Mouse (Mus musculus) urinary bladder, postnatal 10 days (tissue): ENCODE data around the gene Gusb.
"Not testable (repeated sequence)": the region's sequence is repeated elsewhere in the genome, so short reads cannot be mapped to it uniquely, and the experiment has no call there.

Experiments used
- DNase-seq: peaks from one replicate; pipeline ENCODE4 v3.0.0; 2022; ENCODE audit warnings: low spot score

Gene Gusb

DNA sequence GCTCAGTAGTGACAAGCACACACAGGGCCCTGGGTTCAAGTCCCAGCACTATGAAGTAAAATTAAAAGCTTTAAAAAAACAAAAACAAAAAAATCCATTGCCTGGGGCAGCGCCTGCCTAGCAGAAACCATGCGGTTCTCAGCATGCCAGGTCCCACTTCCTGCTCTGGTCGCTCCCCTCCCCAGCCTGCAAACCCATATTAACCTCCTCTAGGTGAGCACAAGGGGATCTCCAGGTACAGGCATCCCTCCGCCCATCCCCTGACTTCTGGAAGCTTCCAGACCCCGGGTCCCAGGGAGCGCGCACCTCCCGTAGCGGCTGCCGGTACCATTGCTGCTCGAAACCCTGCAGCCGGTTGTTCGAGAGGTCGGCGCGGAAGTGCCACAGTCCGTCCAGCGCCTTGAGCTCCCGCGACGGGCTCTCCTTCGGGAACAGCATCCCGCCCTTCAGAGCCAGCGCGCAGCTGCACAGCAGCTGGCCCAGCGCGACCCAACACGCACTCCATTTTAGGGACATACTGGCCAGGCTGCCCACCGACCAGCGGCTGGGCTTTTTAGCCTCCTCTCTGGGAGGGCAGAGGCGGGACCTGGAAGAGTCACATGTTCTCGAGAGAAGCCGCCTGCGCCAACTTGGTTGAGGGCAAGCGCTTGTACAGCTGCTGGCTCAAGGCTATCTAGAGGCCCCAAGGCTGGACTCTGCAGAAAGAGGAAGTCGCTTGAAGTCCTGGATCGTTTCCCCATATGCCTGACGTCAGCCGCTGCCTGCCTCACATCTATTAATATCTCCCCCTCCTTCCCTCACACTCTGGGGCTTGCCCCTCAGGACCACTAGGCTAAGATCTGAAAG is at the start of gene Gusb:
Gene Gusb, minus strand, starts transcription at position 749 of the 846 bp plus-strand sequence.
- DNase-seq = peak; percentile 40

GRCm38 (mm10) chr5:130052510-130052909 is 49.7 kb upstream of the Gusb start:
- no peak for DNase-seq

DNA sequence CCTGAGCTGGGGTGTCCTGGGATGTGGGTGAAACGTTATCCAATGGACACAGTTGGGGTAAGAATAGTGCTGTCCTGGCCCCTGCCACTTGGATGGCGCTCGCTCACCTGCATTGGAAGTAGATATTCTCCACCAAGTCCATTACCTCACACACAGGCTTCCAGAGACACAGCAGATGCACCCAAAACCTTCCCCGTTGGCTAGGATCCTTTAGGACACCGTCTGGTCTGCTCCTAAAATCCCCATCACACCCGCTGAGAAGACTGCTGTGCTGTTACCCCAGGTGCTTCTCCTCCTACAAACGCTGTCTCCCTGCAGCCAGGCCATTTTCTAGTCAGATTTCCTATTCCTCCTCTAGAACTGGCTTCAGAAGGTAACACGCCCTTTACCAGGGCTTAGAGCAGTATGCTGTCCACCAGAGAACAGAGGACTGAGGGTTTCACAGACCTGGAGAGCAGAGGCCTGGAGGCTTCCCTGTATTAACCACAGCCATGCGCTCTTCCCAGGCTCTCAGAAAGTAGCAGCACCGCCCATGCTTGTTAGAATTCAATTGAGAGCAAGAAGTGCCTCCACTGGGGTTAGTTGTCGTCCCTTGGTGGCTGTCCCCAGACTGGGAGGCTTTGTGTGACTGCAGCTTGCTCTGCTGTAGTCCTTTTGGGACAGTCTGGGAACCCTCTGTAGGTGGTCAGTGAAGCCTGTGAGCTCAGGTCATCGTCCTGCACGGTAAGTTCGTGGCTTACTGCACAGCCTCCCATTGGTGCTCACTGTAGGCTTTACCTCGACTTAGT is 48.4 kb upstream of the Gusb start:
- DNase-seq = no peak

DNA sequence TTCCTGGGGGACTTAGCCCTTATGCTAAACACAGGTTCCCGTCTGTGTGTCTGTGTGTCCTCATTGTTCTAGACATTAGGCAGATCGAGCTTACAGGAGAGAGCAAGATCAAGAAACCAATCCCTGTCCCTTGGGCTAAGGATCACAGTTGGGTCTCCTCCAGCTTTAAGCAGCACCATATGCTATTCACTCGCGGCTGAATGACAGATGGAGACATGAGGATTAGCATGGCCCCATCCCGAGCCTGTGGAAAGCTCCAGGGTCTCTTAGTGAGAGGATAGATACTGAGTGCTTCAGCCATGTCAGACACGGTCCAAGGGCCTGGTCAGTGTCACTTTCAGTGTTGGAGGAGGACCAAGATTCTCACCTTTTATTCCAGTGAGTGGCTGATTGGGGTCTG is 47.6 kb upstream of the Gusb start:
- no peak for DNase-seq

GRCm38 (mm10) chr5:130048786-130049520 is 46.1 kb upstream of the Gusb start:
- no peak for DNase-seq

DNA sequence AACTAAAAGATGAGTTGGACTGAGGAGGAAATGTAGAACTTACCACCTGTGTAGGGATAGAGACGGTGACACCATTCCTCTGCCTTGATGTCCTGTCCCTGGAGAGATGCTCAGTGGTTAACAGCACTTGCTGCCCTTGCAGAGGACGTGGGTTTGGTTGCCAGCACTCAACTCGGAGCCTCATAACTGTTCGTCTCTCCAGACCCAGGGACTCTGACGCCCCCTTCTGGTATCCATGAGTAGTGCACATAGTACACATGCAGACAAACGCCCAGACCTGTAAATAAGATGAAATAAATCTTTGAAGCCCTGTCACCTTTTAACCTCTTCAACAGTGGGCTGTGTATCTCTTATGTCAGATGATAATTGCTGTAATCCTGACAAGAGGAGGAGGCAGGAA is 44.2 kb upstream of the Gusb start:
- no peak for DNase-seq

- DNase-seq = no peak
Observed at GRCm38 (mm10) chr5:130046589-130046988, 43.7 kb upstream of the Gusb start.

GRCm38 (mm10) chr5:130046100-130046499 is 43.3 kb upstream of the Gusb start:
- DNase-seq = no peak

DNA sequence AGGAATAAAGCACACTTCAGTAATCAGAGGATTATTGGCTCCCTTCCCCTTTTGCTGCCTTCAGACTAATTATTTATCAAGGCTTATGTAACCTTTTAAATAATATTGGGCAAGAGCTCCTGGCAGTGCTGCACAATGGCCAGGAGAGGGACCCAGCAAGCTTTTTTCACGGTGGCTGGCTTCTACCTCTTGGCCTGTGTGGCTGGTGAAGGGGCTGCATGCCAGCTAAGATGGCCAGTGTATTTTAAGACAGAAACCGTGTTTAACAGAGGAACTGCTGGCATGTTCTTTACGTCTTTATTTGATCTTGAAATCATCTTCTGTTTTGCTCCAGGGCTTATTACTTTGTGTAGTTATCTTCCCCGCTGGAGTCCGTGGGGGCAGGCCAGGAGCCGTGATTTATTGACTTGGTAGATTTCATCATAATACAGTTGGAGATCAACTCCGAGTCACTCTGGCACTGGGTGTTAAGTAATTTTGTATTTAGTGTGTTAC is 41.4 kb upstream of the Gusb start:
- DNase-seq = no peak

DNA sequence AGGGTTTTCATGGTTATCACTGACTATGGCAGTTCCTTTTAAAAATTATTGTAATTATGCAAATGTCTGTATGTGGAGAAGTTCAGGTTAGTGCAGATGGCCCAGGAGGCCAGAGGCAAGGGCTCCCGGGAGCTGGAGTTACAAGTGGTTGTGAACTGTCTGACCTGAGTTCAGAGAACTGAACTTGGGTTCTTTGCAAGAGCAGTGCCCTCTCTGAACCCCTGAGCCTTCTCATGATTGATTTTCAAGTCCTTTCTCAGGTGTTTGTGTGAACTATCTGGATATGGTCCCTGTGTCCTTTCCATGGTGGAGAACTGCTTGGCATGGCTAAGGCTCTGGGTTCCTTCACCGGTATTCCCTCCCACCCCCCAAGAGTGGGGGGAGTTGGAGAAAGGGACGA is 40.9 kb upstream of the Gusb start:
- DNase-seq = no peak

- no peak for DNase-seq
Observed at GRCm38 (mm10) chr5:130041262-130041661, 38.4 kb upstream of the Gusb start.

- no peak for DNase-seq
Observed at GRCm38 (mm10) chr5:130040797-130041196, 37.9 kb upstream of the Gusb start.

- DNase-seq = no peak
Observed at GRCm38 (mm10) chr5:130037752-130038455, 35.1 kb upstream of the Gusb start.

DNA sequence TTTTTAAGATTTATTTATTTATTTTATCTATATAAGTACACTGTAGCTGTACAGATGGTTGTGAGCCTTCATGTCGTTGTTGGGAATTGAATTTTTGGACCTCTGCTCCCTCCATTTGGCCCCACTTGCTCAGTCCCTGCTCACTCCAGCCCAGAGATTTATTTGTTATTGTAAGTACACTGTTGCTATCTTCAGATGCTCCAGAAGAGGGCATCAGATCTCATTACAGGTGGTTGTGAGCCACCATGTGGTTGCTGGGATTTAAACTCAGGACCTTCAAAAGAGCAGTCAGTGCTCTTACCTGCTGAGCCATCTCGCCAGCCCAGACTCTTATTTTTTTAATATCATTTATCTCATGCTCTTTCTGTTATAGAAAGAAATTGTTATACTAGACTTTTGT is 33.5 kb upstream of the Gusb start:
- DNase-seq = not testable (repeated sequence)

DNA sequence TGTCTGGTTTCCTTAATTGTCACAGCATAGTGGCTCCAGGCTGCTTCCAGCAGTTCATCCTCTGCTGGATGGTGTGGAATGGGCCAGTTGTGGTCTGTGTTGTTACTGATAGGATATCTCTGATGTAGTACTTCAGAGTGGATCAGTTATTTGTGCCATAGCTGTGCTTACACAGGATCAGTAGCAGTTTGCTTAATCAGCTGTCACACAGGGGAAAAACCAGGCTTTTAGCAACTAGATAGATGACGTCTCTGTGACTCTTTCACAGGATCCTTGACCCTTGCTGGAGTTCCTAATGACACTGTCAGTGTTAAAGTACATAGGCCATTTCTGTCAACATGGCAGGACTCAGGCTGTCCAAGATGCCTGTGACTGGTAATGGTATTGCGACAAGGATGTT is 31.0 kb upstream of the Gusb start:
- no peak for DNase-seq

DNA sequence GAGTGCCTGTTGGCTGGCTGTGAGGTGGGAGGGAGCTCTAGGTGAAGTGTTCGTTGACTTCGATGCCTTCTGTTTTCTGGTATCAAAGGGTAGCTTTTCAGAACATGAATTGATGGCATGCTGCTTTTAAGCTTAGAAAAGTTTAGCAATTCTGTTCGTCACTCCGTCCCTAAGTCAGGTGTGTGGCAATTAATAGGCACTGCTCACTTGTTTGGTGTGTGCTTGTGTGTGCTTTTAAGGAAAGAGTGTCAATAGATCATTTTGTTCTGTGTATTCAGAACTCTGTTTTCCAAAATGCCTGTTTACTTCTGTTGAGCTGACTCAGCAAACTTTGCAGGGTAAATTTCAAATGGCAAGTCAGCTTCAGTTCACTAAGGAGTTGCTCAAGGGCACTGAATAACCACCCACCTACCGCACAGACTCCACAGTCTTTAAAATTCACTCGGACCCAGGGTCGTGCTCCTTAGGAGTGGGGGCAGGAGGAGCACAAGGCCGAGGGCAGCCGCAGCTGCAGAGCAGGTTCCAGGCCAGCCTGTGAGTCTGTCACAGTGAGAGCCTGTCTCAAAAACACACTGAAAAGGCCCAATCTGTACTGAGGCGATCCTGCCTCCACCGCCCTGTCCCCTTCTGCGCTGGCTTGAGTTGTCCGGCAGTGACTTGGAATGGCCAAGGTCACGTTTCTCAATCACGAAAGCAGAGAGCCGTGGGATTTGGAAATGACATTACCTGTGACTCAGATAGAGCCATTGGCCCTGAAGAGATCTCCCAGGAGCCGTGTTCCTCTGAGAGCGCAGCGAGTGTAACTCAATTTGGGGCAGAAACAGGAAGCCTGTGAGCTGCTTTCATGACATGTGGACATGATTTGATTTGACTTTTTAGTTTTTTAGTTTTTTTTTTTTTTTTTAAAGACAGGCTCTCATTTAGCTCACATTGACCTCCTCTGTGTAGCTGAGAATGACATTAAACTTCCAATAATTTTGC is 28.9 kb upstream of the Gusb start:
- no peak for DNase-seq

GRCm38 (mm10) chr5:130029142-130029897 is 26.5 kb upstream of the Gusb start, which contains the start of the genes Asl and Crcp:
TSS of gene Asl (minus strand) at chr5:130029247.
TSS of gene Crcp (plus strand) at chr5:130029290.
- peak; percentile 54 for DNase-seq

- DNase-seq = no peak
Observed at GRCm38 (mm10) chr5:130027696-130028095, 24.8 kb upstream of the Gusb start.

DNA sequence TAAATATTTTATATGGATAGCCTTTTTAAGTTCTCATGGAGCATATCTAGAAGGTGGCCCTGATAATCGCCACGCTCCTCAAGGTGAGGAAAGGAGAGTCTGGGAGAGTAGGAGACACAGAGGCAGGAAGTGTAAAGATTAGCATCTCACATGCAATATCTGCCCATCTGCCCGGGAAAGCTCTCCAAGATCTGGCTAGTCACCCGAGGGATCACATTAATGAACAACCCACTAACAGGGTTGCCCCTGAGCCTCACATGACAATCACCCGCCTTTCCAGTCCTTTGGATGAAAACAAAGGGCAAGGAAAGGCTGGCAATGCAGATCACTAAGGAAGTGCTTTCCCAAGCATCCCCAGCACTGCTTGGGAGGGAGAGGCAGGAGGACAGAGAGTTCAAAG is 24.3 kb upstream of the Gusb start:
- no peak for DNase-seq
